Mouse (Mus musculus) heart, postnatal 0 days (tissue): ENCODE results near the gene Mmgt2. TPM values are rescaled to one million over a fixed set of nuclear protein-coding genes. Genes with fewer than 3 reads are reported as not detected.

Experiments used
- ATAC-seq: fragments of 200-750 bp; cut with Nextera tagmentation; 2 replicates; pipeline ENCODE4 v1.8.0; 2017; ENCODE audit warnings: low read depth, moderate number of reproducible peaks, moderate library complexity; ENCODE audit not compliant: insufficient read depth
- DNase-seq: peaks from one replicate; pipeline ENCODE4 v3.0.0-alpha.2; 2016; ENCODE audit warnings: low spot score
- H3K27ac ChIP-seq: fragments of 300-500 bp; sonication (generic); 2 replicates; pipeline ENCODE4 v1.5.1; 2014; ENCODE audit warnings: low read depth, mild to moderate bottlenecking
- H3K27me3 ChIP-seq: fragments of 300-500 bp; sonication (generic); 2 replicates; pipeline ENCODE4 v1.6.1; 2014; ENCODE audit warnings: low read length, mixed read lengths; ENCODE audit not compliant: control insufficient read depth, insufficient read depth
- H3K36me3 ChIP-seq: fragments of 300-500 bp; sonication (generic); replicated peaks from 2 replicates; pipeline ENCODE4 v1.6.1; 2014; ENCODE audit warnings: low read length, mixed read lengths; ENCODE audit not compliant: control insufficient read depth, insufficient read depth
- H3K4me1 ChIP-seq: fragments of 300-500 bp; sonication (generic); 2 replicates; pipeline ENCODE4 v1.6.1; 2014; ENCODE audit warnings: antibody characterized with exemption; ENCODE audit not compliant: control insufficient read depth, insufficient read depth
- H3K4me2 ChIP-seq: fragments of 300-500 bp; sonication (generic); 2 replicates; pipeline ENCODE4 v1.6.1; 2014; ENCODE audit warnings: low read depth, mild to moderate bottlenecking, low read length, moderate library complexity
- H3K4me3 ChIP-seq: fragments of 300-500 bp; sonication (generic); 2 replicates; pipeline ENCODE4 v1.5.1; 2014; ENCODE audit warnings: low read depth, low read length
- H3K9ac ChIP-seq: fragments of 300-500 bp; sonication (generic); replicated peaks from 2 replicates; pipeline ENCODE4 v1.6.1; 2014; ENCODE audit warnings: low read depth, low read length, mixed read lengths
- H3K9me3 ChIP-seq: fragments of 300-500 bp; sonication (generic); replicated peaks from 2 replicates; pipeline ENCODE4 v1.6.1; 2016; ENCODE audit warnings: low read length; ENCODE audit not compliant: control insufficient read depth
- CTCF ChIP-seq: IDR thresholded peaks from 2 replicates; pipeline ENCODE4 v1.5.1; 2016; ENCODE audit warnings: antibody characterized with exemption, control low read depth, low read depth
- EP300 ChIP-seq: IDR thresholded peaks from 2 replicates; pipeline ENCODE4 v1.6.1; 2016; ENCODE audit warnings: antibody characterized with exemption, low read depth
- WGBS: fragments of 180-500 bp; shearing (Covaris S2); extraction: QIAGEN DNeasy Blood & Tissue Kit; methylation state at CpG from one replicate; pipeline ENCODE4 v1.1.7; 2014; 5-methylcytosine and 5-hydroxymethylcytosine counted together
- polyA plus RNA-seq: library from polyadenylated mRNA; unstranded; fragments of >200 nt; fragmentation: Nextera tagmentation; extraction: Ambion mirVana; gene quantifications from 2 replicates; pipeline ENCODE4 v1.2.1, GENCODE M21; 2015
- total RNA-seq: library from RNA; depleted of rRNA; stranded (reverse); fragments of >200 nt; gene quantifications from 2 replicates; pipeline ENCODE4 v1.2.3, GENCODE M21; 2014; ENCODE audit warnings: low replicate concordance; rRNA removed

Mmgt2 gene
- 11.1 and 36.0 TPM in 2 replicates for total RNA-seq
- polyA plus RNA-seq: 38.9 and 40.6 TPM in 2 replicates

DNA sequence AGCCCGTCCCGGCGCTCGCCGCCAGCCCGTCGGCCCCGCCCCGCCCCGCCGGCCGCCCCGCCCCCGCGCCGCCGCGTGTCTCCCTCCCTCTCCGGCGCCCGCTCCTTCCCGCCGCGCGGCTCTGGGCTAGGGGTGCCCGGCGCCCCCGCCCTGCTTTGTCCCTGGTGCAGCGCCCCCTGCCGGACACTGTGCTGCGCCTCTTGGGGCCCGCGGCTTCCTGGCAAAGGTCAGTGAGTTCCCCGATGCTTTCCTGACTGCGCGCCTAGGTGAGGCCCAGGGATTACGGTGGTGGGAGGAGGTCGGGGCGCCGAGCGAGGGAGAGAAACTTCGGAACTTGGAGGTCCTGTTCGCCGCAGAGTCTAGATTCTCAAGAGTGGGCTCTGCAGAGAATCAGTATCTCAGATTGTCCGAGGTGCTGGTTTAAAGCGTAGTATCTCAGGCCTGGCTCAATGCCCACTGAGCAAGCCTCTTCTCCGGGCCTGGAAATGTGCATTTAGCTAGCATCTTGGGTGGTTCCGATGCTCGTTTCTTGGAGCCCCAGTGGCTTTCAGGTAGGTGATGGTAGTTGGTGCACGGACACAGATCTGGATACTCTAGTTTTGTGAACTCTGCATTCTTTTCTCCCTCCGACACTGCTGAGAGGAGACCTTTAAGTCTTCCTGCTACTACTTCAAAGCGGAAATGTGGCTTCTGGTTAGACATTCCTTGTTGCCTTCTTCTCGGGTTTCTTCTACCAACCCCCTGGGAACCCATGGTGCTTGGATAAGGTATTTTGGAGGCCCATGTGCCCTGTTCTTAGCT lies at the start of gene Mmgt2:
TSS of gene Mmgt2 (plus strand) at position 74 of the 801 bp plus-strand sequence.
- no peaks in the 10 kb centered on the region for H3K9me3 ChIP-seq
- peak within 1 kb of the TSS; percentile 73 for H3K4me3 ChIP-seq
- peak within 1 kb of the TSS; percentile 95 for H3K27ac ChIP-seq
- H3K4me1 ChIP-seq: peaks cover 37% of the 10 kb centered on the region
- H3K9ac ChIP-seq: peak within 1 kb of the TSS; percentile 74
- TF ChIP-seq EP300 (no peak), CTCF (peak; percentile 92)
- peak; percentile 88 for ATAC-seq
- WGBS: under 1% methylated on average over 39 of the region's 53 CpGs
- H3K36me3 ChIP-seq: no peaks in the 10 kb centered on the region
- DNase-seq: peak; percentile 93
- peak within 1 kb of the TSS; percentile 96 for H3K4me2 ChIP-seq
- no peaks in the 10 kb centered on the region for H3K27me3 ChIP-seq

DNA sequence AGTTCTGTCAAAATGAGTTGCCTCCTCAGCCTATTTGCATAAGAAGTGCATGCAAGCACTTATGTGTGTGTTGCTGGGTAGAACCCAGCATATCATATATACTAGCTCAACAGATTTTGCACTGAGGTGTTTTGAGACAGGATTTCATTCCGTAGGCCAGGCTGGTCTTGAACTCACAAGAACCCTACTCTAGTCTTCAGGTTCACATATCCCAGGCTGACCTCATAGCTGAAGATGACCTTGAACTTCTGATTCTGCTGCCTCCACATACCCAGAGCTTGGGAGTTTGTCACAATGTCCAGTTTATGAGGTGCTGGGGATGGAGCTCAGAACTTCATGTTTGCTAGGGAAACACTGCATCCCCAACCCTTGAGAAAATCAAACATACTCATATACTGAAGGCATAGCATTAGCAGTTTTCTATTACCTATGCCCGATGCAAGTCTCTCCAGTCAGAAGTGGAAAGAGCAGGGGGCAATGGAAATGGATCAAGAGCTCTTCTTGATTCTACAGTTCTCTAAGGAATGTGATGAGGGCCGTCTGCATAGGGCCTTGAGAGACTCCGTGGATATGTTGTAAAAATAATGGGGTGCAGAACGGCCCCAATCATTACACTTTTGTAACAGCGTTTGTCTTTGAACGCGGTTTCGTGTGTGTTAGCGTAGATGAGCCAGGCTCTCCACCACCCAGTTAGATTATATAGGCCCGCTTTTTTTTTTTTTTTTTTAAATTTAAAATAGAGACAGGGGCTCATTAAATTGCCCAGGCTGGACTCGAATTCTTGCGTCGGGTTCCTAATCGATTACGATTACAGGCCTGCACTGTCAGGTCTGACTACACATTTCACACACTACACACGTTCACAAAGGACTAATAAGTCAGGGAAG lies 46.5 kb upstream of the Mmgt2 start:
- DNase-seq (no peak), ATAC-seq (no peak)
- Histone ChIP-seq H3K4me3 (peak overlapping the region; percentile 80), H3K9ac (peak overlapping the region; percentile 51; the same call in 1 of the 2 replicates), H3K27ac (peak overlapping the region; percentile 88; the same call in 1 of the 2 replicates), H3K4me2 (peak overlapping the region; percentile 81), H3K4me1 (peaks cover 12% of the 10 kb centered on the region), H3K27me3 (no peaks in the 10 kb centered on the region), H3K9me3 (no peaks in the 10 kb centered on the region), H3K36me3 (peaks cover 30% of the 10 kb centered on the region)
- TF ChIP-seq EP300 (no peak), CTCF (no peak)
- WGBS: 13% methylated on average over 17 of the region's 17 CpGs

GRCm38 (mm10) chr11:62602619-62603311 lies 45.7 kb upstream of the Mmgt2 start:
- peaks cover 12% of the 10 kb centered on the region for H3K4me1 ChIP-seq
- peaks cover 38% of the 10 kb centered on the region for H3K36me3 ChIP-seq
- WGBS: under 1% methylated on average over 58 of the region's 58 CpGs
- peak overlapping the region; percentile 80 for H3K4me3 ChIP-seq
- no peaks in the 10 kb centered on the region for H3K9me3 ChIP-seq
- H3K9ac ChIP-seq: peak overlapping the region; percentile 73
- H3K27ac ChIP-seq: peak overlapping the region; percentile 88
- DNase-seq (peak; percentile 98), ATAC-seq (peak; percentile 96)
- TF ChIP-seq EP300 (peak; percentile 90; the same call in 1 of the 2 replicates), CTCF (peak; percentile 7; the same call in 1 of the 2 replicates)
- H3K27me3 ChIP-seq: no peaks in the 10 kb centered on the region
- peak overlapping the region; percentile 81 for H3K4me2 ChIP-seq

GRCm38 (mm10) chr11:62603312-62604056 lies 45.0 kb upstream of the Mmgt2 start:
- WGBS: under 1% methylated on average over 13 of the region's 13 CpGs
- ATAC-seq: no peak

More at GRCm38 (mm10) chr11:62603312-62604056, 45.0 kb upstream of the Mmgt2 start:
- peak overlapping the region; percentile 81 for H3K4me2 ChIP-seq
- H3K9ac ChIP-seq: peak overlapping the region; percentile 73
- no peaks in the 10 kb centered on the region for H3K27me3 ChIP-seq
- no peak for DNase-seq
- H3K9me3 ChIP-seq: no peaks in the 10 kb centered on the region
- H3K4me1 ChIP-seq: peaks cover 12% of the 10 kb centered on the region
- H3K27ac ChIP-seq: peak overlapping the region; percentile 88
- H3K36me3 ChIP-seq: peaks cover 46% of the 10 kb centered on the region
- peak overlapping the region; percentile 80 for H3K4me3 ChIP-seq
- TF ChIP-seq EP300: no peak
- TF ChIP-seq CTCF: no peak
